Mouse (Mus musculus) subcutaneous adipose tissue, adult 2 months (tissue): ENCODE data around the gene Hlcs. TPM values are rescaled to one million over a fixed set of nuclear protein-coding genes. Genes with fewer than 3 reads are reported as not detected.

Source experiments
- polyA plus RNA-seq: library from polyadenylated mRNA; depleted of rRNA; stranded (reverse); fragments of >200 nt; gene quantifications from 2 replicates; pipeline ENCODE4 v1.2.3, GENCODE M21; 2012; ENCODE audit warnings: low replicate concordance; rRNA removed

Gene Hlcs
- polyA plus RNA-seq = 16.0 and 16.1 TPM in 2 replicates

DNA sequence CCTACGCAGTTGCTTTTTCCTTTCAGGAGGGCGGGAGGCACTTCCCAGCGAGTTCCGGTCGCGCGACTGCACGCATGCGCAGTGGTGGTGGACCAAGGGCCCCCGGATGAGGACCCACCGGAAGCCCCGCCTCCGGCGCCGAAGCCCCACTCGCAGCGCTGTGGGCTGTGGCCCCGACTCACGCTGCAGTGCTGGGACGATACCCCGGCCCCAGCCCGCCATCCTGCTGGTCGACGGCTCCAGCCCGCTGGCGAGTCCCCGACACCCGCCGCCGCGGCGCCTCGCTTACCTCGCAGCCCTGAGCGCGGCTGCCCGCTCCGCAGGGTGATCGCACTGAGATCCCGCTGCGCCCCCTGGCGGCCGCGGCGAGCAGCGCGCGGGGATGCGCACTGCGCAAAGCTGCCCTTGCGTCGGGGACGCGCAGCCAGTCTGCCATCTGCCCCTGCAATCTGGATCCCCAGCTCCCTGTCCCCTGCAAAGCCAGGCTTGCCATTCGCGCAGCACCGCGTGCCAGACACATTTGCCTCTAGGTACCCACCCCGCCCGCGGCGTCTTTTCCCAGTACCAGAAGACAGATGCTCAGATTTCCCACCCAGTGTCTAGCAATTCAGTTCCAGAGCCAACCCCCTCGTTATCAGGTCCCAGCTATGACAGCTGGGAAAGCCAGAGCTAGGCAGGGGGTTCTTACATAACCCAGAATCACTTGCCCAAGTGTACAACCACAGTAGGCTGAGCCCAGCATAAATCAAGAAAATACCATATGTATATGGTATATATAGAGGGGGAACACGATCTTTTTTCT, at the start of gene Hlcs:
Hlcs (minus strand) TSS at position 343 of the 802 bp plus-strand sequence.

DNA sequence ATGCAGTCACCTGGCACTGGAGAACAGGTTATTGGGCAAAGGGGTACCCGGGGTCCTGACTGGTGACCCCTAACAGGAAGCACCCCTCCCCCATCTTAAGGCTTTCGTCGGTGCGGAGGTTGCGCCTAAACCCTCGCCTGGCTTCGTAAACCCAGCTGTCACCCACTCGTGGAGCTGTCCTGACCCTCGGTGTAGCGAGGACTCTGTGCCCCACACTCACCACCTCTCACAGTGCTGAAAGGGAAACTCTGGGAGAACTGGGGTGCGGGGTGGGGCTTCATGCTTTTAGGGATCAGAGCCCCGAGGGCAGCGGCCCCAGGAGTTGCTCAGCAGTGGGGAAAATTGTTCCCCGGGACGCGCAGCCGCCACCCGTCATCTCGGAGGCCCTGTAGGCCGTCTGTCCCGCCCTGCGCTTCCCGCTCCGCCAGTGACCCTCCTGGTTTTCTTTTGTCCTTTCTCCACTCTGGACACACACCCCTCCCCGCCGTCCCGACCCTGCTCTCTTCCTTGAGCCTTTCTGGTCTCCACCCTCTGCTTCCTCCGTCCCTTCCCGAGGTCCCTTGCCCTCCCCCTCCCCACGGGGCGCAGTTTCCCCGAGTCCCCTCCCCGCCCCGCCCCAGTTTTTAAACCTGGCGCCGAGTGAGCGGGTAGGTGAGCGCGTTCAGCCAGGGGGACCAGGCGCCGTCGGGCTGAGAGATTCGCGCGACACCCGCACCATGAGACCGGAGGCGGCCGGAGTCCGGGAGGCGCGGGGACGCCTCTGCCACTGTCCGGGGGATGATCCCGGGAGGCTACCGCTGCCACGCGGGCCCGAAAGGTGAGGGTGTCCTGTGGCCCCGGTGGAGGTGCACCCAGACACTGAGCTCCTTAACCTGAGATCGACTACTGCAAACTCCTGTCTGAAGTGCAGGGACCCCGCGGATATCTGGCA, 14.7 kb upstream of the Hlcs start, which contains the start of gene Ripply3:
Ripply3 (plus strand) TSS at position 640 of the 931 bp plus-strand sequence.

DNA sequence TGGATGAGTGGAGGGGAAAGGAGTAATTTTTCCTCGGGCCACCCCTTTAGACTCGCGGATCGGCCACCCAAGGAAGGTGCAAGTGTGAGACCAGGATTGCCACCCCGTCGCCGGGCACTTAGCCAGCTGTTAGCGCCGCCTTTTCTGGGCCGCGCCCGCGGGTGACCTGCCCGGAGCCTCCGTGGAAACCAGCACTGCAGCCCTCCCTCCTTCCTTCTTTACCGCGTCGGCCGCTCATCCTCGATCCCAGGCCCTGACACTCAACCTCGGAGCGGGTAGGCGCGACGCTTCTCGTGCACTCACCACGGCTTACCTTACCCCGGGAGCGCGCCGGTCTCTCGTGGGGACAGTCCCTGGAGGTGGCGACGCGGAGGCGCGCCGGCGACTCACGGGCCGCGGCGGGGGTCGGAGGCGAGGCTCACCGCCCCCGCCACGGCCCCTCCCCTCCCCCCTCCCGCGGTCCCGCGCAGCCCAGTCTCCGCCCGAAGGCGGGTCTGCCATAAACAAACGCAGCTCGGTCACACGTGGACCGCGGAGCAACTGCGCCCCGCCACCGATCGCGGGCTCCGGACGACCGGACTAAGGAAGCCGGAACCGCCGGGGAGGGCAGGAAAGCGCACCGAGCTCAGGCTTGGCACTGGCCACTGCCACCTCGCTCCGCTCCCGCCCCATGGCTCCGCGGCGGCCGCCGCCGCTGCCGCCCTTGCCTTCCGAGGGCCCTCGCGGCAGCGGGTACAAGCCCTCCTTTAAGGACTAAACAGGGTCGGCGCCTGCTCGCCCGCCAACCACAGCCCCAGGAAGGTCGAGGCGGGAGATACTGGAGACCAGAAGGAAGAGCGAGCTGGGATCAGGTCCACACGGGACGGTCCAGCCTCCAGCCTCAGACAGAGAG, 228.4 kb downstream of the Hlcs start, which contains the start of gene Sim2:
Sim2 (plus strand) TSS at position 221 of the 892 bp plus-strand sequence.

Other genes with a start within 250 kb of the Hlcs start
- not detected in 2 replicates for gene Sim2, start 228.6 kb downstream of the Hlcs start, polyA plus RNA-seq
- gene Ripply3, start 14.8 kb upstream of the Hlcs start, polyA plus RNA-seq = 2.8 and 4.4 TPM in 2 replicates
- gene Ttc3, start 57.0 kb upstream of the Hlcs start, polyA plus RNA-seq = 26.2 and 60.2 TPM in 2 replicates
- gene Pigp, start 58.3 kb upstream of the Hlcs start, polyA plus RNA-seq = 30.5 and 36.1 TPM in 2 replicates
- 53.5 and 55.8 TPM in 2 replicates for gene Vps26c, start 213.3 kb upstream of the Hlcs start, polyA plus RNA-seq